Mouse (Mus musculus) lung, adult 2 months (tissue): ENCODE data around the gene Cmtm5.

ENCODE experiments used
- CTCF ChIP-seq: fragments of 200-500 bp; IDR thresholded peaks from 2 replicates; pipeline ENCODE4 v1.5.1; 2011; ENCODE audit warnings: mild to moderate bottlenecking, low read length, control low read depth; ENCODE audit not compliant: insufficient read depth
- POLR2A ChIP-seq: fragments of 200-500 bp; IDR thresholded peaks from 2 replicates; pipeline ENCODE4 v1.6.1; 2011; ENCODE audit warnings: low read depth, mild to moderate bottlenecking, control low read depth, low read length, borderline replicate concordance; ENCODE audit errors: extremely low read depth

- no peak for TF ChIP-seq CTCF
- no peak for TF ChIP-seq POLR2A
Measured at GRCm38 (mm10) chr14:54956533-54956932, 20.5 kb downstream of the Cmtm5 start.
